Mouse (Mus musculus): ENCODE results near the gene 5530401A14Rik.

5530401A14Rik gene

GRCm38 (mm10) chr11:81937516-81937915 lies 77.0 kb downstream of the 5530401A14Rik start:
- DNase-seq (ENCODE audit: low spot score) = no peak

- DNase-seq (ENCODE audit: low spot score) = peak; percentile 39
These were observed 80.5 kb downstream of the 5530401A14Rik start for GRCm38 (mm10) chr11:81940988-81941387.

GRCm38 (mm10) chr11:81942167-81942566 lies 81.7 kb downstream of the 5530401A14Rik start:
- no peak for DNase-seq (ENCODE audit: low spot score)

Data from embryo, embryonic 10.5 days (tissue).